Mouse (Mus musculus): ENCODE data around the gene Dgkd.
A peak's percentile ranks its signal among the peaks of the same experiment; 100 is the strongest.

The Dgkd gene

DNA sequence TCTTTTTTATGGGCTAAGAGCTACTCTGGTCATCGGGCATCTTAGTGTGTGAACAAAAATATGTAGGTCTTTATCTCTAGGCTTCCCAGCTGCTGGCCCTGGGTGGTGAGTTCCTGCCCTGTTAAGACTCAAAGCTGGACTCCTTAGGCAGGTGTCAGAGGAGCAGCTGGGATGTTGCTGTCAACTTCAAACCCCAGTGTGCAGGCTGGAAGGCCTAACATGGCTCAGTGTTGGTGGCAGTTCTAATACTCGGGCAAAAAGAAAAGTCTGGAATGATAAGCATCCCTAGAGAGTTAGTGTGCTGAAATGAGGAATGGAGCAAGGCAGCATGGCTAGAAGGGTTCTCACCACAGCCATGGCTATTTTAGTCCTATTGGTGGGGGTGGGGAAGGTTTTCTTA, 27.8 kb downstream of the Dgkd start:
- no peak for DNase-seq (ENCODE audit: inconsistent age in 2 of 2, low spot score in 1 of 2)

DNA sequence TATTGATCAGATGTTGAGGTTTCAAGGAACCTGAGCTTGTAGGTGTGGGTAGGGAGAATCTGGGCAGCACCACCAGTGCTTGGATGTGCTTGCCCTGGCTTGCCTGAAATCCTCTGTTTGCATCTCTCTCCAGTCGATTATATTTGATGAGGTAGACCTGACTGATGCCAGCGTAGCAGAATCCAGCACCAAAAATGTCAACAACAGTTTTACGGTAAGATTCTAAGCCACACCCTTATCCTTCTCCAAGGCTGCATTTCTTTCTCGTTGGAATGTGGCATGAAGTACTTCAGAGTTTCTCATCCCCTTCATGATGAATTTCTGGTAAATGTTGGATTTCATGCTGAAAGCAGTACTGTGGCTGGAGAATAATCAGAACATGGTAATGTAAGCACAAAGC, 28.6 kb downstream of the Dgkd start:
- DNase-seq (ENCODE audit: inconsistent age in 2 of 2, low spot score in 1 of 2), result no peak

DNA sequence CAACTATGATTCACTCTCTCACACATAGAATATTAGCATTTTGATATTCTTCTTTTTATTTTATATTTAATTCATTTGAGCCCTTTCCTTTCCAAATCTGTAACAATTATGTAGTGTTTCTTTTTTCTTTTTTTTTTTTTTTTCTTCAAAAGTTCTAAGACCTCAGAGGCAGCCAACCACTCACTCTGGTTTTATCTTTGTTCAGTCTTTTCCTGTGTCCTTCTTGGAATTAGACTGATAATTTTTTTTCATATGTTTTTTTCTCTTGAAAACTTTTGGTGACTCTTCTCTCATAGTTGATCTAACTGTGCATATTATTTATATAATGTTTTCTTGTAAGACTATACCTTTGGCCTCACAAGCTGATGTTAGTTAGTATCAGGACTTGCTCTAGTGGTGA, 29.5 kb downstream of the Dgkd start:
- no peak for DNase-seq (ENCODE audit: inconsistent age in 2 of 2, low spot score in 1 of 2)

DNA sequence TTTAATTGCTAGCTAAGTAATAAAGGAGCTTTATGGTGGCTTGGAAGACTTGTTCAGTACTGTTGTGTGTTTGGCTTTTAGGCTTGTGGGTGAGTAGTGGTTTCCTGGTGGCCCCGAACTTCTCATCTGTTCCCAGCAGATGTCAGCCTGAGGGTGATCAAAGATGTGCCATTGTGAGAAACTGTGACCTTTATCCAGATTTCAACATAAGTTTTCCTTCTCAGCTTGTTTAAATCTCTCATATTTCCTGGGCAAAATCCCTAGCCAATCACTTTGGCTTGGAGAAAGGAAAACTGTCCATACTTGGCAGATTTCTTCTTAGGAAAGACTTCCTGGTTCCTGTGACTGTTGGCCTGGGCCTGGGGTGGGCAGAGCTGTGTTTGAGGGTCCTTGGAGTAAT, 37.9 kb downstream of the Dgkd start:
- peak in 1 of 2 experiments; percentile 61 for DNase-seq (ENCODE audit: inconsistent age in 2 of 2, low spot score in 1 of 2)

DNA sequence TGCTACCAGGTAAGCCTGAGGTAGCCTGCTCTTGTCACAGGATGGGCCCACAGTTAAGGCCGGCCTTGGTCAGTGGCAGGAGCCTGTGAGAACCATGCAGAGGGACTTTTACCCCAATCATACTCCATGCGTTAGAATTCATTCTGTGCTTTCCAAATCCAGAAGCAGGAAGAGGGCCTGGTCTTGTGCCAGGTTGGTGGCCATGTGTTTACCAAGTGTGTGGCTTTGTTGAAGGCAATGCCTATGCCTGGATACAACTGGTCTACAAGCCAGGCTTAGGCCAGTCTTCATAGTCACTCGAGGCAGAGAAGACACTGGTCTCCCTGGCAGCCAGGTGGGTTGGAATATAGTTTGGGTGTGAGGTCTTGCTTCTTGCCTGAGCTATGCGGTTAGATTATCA, 38.5 kb downstream of the Dgkd start:
- no peak for DNase-seq (ENCODE audit: inconsistent age in 2 of 2, low spot score in 1 of 2)

DNA sequence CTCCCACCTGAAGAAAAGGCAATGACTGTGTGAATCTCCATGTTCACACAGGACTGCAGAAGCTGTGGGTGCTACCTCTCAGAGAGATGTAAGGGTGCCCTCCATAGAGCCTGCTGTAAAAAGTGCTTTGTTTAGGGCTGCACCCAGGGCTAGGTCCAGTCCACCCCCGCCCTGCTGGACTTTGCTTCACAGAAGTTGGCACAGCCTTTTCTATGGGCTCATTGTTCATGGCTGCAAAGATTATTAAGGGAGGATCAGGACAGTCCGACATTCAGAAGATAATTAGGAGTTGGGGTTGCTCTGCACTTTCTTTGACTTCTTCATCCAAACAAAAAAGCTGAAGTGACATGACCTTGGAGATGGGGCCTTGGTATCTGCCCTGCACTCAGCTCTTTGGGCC, 39.4 kb downstream of the Dgkd start:
- no peak for DNase-seq (ENCODE audit: inconsistent age in 2 of 2, low spot score in 1 of 2)

DNA sequence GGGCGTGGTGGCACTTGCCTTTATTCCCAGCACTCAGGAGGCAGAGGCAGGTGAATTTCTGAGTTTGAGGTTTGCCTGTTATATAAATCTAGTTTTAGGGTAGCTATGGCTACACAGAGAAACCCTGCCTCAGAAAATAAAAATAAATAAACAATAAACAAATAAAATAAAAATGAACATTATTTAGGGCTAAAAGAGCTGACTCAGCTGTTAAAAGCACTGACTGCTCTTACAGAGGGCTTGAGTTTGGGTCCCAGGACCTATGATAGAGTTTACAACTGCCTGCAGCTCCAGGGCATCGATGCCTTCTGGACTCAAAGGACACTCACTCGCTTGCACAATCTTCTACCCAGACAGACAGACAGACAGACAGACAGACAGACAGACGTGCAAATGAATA, 40.3 kb downstream of the Dgkd start:
- DNase-seq (ENCODE audit: inconsistent age in 2 of 2, low spot score in 1 of 2), result no peak

DNA sequence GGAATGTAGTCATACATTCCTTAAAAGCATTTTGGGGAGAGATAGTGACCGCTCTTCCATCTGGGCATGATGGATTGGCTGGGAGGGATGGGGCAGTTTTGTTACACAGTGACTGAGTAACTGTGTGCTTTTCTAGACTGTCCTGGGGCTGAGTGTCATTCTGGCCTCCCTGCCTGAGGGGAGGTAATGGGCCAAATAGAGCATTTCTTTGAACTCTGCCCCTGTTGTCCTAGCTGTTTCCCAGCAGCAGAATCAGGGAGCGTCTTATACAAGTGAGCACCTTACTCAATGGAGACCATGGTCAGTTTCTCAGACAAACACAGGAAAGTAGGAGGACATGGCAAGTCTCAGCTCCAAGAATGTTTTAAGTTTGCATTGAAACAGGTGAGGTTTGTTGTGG, 43.8 kb downstream of the Dgkd start:
- no peak for DNase-seq (ENCODE audit: inconsistent age in 2 of 2, low spot score in 1 of 2)

DNA sequence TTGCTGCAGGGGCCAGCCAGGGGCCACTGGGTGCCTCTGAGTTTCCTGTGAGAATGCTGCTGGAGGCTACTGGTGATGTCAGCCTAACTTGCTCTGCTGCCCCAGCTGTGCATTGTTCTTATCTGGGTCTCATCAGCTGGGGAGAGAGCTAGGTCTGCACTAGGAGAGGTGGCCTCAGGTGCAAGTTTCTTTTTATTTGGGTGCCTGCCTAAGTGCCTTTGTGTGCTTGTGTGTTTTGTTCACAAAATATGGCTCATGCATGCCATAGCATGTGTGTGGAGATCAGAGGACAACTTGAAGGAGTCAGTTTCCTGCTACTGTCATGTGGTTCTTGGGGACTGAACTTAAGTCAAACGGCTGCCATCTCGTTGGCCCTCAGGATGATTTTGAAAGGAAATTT, 46.6 kb downstream of the Dgkd start:
- DNase-seq (ENCODE audit: inconsistent age in 2 of 2, low spot score in 1 of 2), result no peak

DNA sequence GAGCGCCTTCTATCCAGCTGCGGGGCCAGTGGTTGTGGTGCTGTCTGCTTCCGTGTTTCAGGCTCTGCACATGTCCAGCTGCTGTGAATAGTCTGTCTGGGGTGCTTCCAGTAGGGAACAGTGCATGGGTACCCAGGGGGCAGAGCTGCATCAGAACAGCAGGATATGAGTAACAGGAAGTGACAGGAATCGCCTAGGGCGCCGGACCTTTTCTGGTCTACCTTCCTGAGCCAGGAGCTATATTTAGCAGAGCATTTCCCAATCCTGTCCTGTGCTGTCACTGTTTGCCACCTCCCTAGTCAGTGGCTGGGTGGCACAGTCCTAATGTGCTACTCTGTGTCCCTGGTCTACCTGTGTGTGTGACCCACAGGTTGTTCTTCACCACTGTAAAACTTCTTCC, 47.9 kb downstream of the Dgkd start:
- peak; percentile 59 to 78 for DNase-seq (ENCODE audit: inconsistent age in 2 of 2, low spot score in 1 of 2)

DNA sequence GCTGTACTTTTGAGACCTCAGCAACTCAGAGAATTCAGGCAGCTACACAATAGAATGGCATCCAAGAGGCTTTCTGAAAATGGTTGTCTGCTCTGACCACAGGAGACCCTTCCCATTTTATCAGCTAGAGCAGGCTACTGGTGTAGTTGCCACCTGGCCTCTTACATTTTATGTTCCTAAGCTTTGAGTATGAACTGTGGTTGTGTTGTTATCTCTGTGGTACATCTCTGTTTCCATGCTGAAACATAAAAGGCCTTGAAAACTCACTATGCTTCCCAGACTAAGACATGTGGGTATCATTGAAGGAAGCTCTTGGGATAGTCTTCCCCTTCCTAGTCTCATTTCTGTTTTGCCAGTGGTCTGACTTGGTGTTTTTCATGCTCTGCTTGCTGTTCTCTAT, 49.1 kb downstream of the Dgkd start:
- no peak for DNase-seq (ENCODE audit: inconsistent age in 2 of 2, low spot score in 1 of 2)

DNA sequence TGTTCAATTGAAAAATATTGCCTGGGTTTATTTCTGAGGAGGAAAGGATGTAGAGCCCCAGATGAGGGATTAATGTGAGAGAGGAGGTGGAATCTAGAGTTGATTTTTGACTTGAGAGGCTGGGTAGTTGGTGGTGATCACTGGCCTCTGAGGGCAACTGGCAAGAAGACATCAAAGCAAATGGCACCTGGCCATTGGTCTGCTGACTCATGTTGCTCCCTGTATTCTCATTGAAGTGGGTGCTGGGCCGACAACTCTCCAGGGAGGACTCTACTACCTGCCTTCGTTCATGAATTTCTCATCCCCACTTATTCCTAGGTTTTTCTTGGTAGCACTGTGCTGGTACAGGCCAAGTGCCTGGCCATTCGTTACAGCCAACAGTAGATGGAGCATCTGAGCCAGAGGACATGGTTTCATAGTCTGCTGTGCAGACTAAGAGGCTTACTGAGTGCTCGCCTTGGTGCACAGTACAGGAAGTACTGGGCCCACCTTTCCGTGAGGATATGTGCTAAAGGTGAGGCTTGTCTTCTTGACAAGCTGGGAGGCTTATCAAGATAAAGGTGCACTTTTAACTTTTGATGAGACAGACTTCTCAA, 53.4 kb downstream of the Dgkd start:
- DNase-seq (ENCODE audit: inconsistent age in 2 of 2, low spot score in 1 of 2), result peak in 1 of 2 experiments; percentile 43

DNA sequence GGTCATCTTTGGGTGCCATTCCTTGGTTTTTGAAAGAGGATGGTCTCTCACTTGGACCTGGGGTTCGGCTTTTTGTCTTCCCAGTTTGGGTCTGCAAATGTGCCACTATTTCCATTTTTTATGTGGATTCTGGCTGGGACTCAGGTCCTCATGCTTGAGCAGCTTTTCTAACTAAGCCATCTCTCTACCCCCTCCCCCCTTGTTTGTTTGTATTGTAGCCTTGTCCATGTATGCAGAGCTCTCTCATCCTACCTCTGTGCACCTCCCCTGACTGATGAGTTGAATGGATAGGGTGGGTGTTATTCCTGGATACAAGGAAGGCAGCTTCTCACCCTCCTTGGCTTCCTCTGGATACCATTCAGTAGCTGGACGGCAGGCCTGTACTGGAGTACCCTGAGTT, 54.9 kb downstream of the Dgkd start:
- no peak for DNase-seq (ENCODE audit: inconsistent age in 2 of 2, low spot score in 1 of 2)

DNA sequence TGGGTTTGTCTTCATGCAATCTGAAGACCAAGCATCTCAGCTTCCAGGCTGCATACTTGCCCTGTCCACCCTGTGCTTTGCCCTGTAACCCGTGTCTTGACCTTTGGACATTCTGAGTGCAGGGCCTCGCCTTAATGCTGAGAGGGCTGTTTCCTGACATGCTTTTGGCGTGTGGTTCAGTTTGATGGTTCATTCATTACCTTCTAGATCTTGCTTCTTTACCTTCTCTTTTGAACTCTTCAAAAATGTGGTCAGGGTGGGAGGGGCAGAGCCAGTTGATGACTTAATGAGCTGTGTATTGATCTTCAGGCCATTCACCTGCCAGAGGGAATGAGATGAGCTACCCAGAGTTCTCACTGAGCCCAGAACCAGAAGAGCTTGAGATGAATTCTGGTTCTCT, 55.6 kb downstream of the Dgkd start:
- DNase-seq (ENCODE audit: inconsistent age in 2 of 2, low spot score in 1 of 2), result no peak

DNA sequence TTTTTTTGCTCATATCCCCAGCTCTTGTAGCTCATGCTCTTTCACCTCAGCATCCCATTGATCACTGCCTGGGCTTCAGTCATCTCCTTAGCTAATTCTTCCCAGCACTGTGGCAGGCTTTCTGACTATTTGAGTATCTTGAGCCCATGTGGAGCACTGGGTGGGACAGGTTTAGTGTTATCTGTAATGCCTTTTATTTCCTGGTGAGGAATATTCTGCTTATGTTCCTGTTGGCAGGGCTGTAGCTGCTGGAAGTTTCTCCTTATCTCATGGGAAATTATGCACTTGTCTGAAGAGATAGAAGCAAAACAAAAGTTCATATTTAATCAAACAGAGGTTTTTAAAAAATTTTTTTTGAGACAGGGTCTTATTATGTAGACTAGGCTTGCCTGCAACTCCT, 56.5 kb downstream of the Dgkd start:
- DNase-seq (ENCODE audit: inconsistent age in 2 of 2, low spot score in 1 of 2), result no peak

DNA sequence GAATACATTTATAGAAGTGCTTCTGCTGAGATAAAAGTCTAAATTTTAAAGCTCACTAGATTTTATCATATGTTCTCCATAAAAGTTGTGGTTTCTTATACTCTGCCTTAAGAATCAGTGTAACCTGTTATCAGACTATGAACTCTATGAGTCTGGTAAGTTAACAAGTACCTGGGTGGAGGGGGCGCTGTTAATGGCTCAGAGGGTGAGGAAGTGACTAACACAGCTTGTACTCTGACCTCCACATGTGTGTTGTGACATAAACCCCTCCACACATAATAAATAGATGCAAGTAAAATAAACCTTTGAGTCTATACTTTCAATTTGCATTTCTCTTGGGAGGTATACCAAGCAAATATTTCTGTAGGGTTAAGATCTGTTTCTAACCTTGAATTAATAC, 57.3 kb downstream of the Dgkd start:
- no peak for DNase-seq (ENCODE audit: inconsistent age in 2 of 2, low spot score in 1 of 2)

DNA sequence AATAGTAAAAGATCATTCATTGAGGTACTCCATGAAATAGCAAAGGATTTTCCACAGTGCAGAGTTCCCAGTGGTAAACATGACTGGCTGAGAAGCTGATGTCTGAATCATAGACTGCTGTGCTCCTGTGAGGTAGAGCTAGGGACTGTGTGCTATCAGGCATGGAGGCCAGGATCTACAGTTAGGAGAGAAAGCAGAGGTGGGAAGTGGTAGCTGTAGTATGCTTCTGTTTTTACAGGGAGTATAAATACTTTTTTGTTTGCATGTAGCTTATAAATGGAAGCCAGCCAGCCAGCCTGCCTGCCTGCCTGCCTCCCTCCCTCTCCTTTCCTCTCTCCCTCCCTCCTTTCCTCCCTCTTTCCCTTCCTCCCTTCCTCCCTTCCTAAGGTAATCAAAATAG, 60.3 kb downstream of the Dgkd start:
- DNase-seq (ENCODE audit: inconsistent age in 2 of 2, low spot score in 1 of 2), result no peak

DNA sequence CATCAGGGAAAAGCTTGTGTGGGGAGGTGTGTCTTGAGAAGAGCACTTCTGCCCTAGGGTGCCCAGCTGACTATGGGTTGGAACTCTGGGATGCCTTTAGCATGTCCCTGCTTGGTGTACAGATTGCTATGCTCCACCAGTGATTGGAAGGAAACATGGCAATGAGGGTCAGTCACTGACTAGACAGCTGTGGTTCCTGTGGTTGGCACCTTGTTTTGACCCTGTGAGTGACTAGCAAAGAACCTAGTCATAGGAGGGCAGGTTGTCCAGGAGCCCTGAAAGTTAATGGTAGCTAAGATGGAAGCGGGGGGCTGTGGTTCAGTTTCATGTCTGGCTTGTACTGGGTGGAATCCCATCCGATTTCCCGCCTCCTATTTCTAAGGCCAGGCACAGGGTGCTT, 64.3 kb downstream of the Dgkd start:
- no peak for DNase-seq (ENCODE audit: inconsistent age in 2 of 2, low spot score in 1 of 2)

DNA sequence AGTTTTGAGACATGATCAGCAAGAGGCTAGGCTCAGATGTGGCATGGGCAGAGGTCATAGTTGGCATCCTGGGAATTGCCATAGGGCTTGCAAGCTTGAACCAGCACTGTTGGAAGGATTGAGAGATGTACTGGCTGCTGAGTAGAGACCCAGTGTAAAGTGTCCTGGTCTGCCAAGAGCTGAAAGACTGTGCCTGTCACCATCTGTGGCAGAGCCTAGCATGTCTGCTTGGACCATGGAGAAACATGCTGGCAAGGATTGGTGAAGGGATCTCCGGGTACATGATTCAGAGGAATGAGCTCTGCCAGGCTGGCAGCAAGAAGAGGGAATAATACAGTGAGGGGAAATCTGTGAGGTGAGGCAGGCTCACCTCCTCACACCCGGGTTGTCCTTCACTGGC, 65.0 kb downstream of the Dgkd start:
- DNase-seq (ENCODE audit: inconsistent age in 2 of 2, low spot score in 1 of 2), result no peak

DNA sequence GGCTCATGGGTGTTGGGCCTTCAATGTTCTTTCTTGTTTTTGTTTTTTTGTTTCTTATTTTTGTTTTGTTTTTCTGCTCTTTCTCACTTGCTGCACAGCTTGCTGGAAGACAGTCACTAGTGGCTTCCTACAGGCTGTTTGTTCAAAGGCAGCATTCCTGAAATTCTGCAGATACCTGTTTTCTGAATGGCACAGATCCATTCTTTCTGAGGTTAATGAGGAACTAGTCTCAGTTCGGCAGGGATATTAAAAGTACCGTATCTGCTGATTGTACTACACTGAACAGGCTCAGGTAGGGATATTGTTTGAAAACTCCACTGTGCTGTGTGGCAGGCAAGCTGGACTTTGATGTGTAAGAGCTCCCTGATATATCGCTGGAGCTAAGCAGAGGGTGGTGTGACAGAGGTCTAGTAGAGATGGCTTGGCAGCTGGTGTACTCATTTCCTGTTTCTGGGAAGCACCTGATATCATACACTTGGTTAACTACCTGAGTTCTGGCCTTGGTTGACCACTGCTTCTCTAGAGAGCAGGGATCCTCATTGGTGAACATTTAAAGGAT, 67.0 kb downstream of the Dgkd start:
- no peak for DNase-seq (ENCODE audit: inconsistent age in 2 of 2, low spot score in 1 of 2)

DNA sequence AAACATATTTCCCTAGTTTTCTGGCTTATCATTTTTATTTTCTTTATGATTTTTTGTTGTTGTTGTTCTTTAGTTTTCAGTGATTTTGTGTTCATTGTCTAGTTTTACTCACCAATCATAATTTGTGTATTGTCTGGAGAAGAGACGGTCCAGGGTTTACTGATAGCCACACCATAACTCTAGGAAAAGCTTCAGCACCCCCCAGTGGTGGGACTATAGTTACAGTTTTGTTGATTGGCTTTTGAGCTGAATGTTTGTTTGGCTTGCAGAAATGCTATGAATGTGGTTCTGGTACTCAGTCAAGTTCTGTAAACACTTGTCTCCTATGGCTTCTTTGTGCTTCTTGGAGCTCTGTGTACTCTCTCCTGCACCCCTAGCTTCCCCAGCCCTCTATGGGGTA, 69.6 kb downstream of the Dgkd start:
- DNase-seq (ENCODE audit: inconsistent age in 2 of 2, low spot score in 1 of 2), result peak; percentile 35 to 69

DNA sequence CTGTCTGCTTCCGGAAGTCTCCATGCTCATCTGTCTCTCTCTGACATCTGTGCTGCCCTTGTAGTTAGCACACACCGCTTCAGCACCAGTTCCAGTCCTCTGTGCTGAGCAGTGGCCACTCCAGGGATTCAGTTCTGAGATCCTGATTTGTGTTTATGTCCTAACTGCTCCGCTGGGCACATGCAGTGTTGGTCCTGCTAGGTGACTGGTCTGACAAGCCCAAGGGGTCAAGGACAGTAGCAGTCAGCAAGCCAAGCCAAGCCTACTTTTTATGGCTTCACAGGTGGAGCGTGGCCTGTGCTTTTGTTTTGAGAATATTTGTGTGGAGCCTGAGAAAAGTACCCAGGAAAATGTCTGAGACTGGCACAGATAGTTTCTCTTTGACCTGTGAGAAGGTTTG, 71.8 kb downstream of the Dgkd start:
- peak in 1 of 2 experiments; percentile 53 for DNase-seq (ENCODE audit: inconsistent age in 2 of 2, low spot score in 1 of 2)

DNA sequence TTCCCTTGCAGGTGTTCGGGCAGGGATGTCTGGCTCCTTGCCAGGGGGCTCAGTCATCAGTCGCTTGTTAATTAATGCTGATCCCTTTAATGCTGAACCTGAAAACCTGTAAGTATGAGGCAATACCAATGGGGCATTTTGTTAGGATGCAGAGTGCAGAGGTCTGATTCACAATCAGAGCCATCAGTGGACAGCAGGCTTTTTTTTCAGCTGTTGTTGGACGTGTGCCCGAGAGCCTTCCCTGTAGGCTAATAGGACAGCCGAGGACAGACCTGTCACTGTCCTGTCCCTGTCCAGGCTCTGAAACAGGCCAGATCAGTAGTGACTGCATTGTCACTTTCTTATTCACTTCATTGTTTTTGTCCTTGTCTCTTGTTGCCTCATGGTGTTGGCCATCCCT, 76.6 kb downstream of the Dgkd start:
- DNase-seq (ENCODE audit: inconsistent age in 2 of 2, low spot score in 1 of 2), result peak; percentile 60 to 79

DNA sequence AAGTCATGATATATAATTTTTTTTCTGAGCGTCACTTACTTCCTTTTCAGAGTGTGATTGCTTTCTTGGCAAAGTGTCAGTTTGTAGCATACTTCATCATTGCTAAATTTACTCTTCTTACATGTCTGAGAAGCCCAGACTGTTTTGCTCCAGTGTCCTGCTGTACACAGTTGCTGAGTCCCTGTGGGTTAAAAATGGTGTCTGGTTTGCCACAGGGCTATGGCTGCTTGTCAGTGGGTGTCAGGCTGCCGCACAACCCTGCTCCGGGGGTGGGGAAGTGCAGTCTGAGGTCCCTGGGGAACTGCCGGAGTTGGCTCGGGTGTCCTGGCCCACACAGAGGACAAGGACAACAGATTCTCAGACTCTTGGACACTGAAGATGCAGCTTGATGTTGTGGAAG, 80.0 kb downstream of the Dgkd start:
- DNase-seq (ENCODE audit: inconsistent age in 2 of 2, low spot score in 1 of 2), result no peak

Data from adrenal gland, adult (tissue).